Mouse (Mus musculus) midbrain, embryonic 16.5 days (tissue): ENCODE results near the gene Sbno2. TPM values are rescaled to one million over a fixed set of nuclear protein-coding genes. Genes with fewer than 3 reads are reported as not detected.

ENCODE experiments used
- ATAC-seq: fragments of 200-750 bp; cut with Nextera tagmentation; 2 replicates; pipeline ENCODE4 v1.8.0; 2017; ENCODE audit warnings: moderate TSS enrichment
- H3K27ac ChIP-seq: fragments of 300-500 bp; sonication (generic); 2 replicates; pipeline ENCODE4 v1.5.1; 2014; ENCODE audit warnings: mild to moderate bottlenecking, low read length, mixed read lengths
- H3K27me3 ChIP-seq: fragments of 300-500 bp; sonication (generic); 2 replicates; pipeline ENCODE4 v1.6.1; 2014; ENCODE audit warnings: low read depth, low read length, mixed read lengths; ENCODE audit not compliant: control insufficient read depth, insufficient read depth
- H3K36me3 ChIP-seq: fragments of 300-500 bp; sonication (generic); 2 replicates; pipeline ENCODE4 v1.6.1; 2014; ENCODE audit warnings: mild to moderate bottlenecking, low read length, moderate library complexity, mixed read lengths; ENCODE audit not compliant: control insufficient read depth, insufficient read depth
- H3K4me1 ChIP-seq: fragments of 300-500 bp; sonication (generic); 2 replicates; pipeline ENCODE4 v1.6.1; 2014; ENCODE audit warnings: mild to moderate bottlenecking, low read length, mixed read lengths; ENCODE audit not compliant: control insufficient read depth, insufficient read depth
- H3K4me2 ChIP-seq: fragments of 300-500 bp; sonication (generic); 2 replicates; pipeline ENCODE4 v1.6.1; 2014; ENCODE audit warnings: mild to moderate bottlenecking, low read length, mixed read lengths
- H3K4me3 ChIP-seq: fragments of 300-500 bp; sonication (generic); 2 replicates; pipeline ENCODE4 v1.5.1; 2014; ENCODE audit warnings: low read depth, mild to moderate bottlenecking, low read length, moderate library complexity, mixed read lengths
- H3K9ac ChIP-seq: fragments of 300-500 bp; sonication (generic); 2 replicates; pipeline ENCODE4 v1.6.1; 2014; ENCODE audit warnings: low read depth, low read length, mixed read lengths
- H3K9me3 ChIP-seq: fragments of 300-500 bp; sonication (generic); replicated peaks from 2 replicates; pipeline ENCODE4 v1.6.1; 2014; ENCODE audit warnings: mild to moderate bottlenecking, low read length, mixed read lengths; ENCODE audit not compliant: control insufficient read depth, poor library complexity, severe bottlenecking
- WGBS: fragments of 180-500 bp; shearing (Covaris S2); extraction: QIAGEN DNeasy Blood & Tissue Kit; methylation state at CpG from one replicate; pipeline ENCODE4 v1.1.7; 2014; 5-methylcytosine and 5-hydroxymethylcytosine counted together
- polyA plus RNA-seq: library from polyadenylated mRNA; unstranded; fragments of >200 nt; fragmentation: Nextera tagmentation; extraction: Ambion mirVana; gene quantifications from 2 replicates; pipeline ENCODE4 v1.2.1, GENCODE M21; 2015

Gene Sbno2
- polyA plus RNA-seq, 1 experiment from 2014 or later: 11.6 TPM

DNA sequence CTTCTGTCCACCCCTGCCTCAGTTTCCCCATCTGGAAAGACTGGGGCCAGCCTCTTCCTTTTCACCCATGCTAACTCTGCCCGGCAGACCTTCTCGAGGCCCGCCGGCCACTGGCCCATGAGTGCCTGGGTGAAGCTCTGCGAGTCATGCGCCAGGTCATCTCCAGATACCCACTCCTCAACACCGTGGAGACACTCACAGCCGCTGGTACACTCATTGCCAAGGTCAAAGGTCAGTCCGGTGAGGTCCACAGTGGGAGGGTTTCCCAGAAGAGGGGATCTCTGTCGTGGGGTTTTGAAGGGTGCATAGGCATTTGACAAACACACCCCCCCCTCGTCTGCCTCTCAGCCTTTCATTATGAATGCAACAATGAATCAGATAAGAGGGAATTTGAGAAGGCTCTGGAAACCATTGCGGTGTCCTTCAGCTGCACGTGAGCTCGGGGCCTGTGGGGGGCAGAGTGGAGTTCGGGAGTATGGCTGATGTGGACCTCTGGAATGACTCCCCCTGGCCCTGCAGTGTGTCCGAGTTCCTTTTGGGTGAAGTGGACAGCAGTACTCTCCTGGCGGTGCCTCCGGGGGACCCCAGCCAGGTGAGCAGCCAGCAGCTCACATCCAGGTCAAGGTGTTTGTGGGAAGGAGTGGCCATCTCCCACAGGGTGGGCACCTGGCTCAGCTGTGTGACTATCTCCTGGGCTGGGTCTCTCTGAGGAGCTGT, 84.6 kb downstream of the Sbno2 start:
- Histone ChIP-seq H3K27ac (no peak overlapping the region), H3K9me3 (no peaks in the 10 kb centered on the region), H3K9ac (no peak overlapping the region), H3K4me3 (no peak overlapping the region), H3K27me3 (peaks cover 20% of the 10 kb centered on the region), H3K4me1 (no peaks in the 10 kb centered on the region), H3K4me2 (no peak overlapping the region), H3K36me3 (no peaks in the 10 kb centered on the region)
- no peak for ATAC-seq
- 82% methylated on average over 18 of the region's 18 CpGs for WGBS

DNA sequence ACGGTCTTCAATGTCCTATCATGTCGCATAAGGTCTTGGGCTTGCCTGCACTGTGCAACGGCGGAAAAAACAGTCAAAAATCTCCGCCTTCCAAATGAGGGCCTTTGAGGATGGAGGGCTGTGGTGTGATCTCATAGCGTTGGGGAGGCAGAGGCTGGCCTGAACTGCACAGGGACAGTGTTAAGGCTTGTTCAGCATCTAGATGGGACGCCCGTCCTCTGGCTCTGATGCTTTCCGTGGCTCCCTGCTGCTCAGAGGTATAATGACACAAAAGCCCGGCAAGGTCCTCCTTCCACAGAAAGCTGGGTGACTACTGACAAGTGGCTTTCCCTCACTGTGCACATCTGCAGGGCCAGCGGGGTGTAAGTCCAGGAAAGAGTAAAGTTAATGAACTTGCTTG, 85.2 kb downstream of the Sbno2 start:
- H3K27me3 ChIP-seq: peaks cover 24% of the 10 kb centered on the region
- no peaks in the 10 kb centered on the region for H3K4me1 ChIP-seq
- no peaks in the 10 kb centered on the region for H3K36me3 ChIP-seq
- no peak overlapping the region for H3K4me3 ChIP-seq
- H3K27ac ChIP-seq: no peak overlapping the region
- no peak overlapping the region for H3K9ac ChIP-seq
- 27% methylated on average over 11 of the region's 11 CpGs for WGBS
- ATAC-seq: no peak
- H3K4me2 ChIP-seq: no peak overlapping the region
- no peaks in the 10 kb centered on the region for H3K9me3 ChIP-seq

DNA sequence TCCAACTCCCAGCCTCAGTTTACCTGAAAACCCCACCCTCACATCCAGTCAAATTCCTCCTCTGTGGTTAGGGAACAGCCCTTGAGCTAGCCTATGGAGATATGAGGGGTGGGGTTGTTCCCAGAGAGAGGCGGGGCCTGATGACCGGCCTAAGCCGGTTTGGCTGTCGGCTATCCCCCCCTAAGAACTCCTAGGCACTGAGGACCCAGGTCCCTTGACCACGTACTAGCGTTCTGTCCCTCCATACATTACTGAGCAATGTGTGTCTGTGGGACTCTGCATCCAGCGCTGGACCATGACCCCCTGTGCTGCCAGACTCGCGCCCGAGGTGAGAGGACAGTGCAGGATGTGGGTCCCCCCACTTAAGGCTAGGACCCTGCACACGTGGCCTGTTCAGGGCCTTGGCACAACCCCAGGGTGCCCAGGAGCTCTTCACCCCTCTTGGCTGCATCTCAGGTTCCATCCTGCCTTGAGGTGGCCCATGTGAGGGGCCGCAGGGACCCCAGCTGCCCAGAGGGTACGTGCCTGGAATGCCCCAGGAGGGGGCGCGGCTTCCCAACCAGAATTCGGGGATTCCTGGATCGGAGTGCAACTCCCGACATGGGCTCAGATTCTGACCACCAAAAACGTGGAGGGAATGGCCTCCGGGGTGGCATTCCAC, 85.8 kb downstream of the Sbno2 start:
- Histone ChIP-seq H3K27me3 (peaks cover 28% of the 10 kb centered on the region), H3K9ac (no peak overlapping the region), H3K9me3 (no peaks in the 10 kb centered on the region), H3K4me2 (no peak overlapping the region), H3K4me3 (no peak overlapping the region), H3K36me3 (no peaks in the 10 kb centered on the region), H3K27ac (no peak overlapping the region), H3K4me1 (no peaks in the 10 kb centered on the region)
- 8% methylated on average over 20 of the region's 20 CpGs for WGBS
- no peak for ATAC-seq

DNA sequence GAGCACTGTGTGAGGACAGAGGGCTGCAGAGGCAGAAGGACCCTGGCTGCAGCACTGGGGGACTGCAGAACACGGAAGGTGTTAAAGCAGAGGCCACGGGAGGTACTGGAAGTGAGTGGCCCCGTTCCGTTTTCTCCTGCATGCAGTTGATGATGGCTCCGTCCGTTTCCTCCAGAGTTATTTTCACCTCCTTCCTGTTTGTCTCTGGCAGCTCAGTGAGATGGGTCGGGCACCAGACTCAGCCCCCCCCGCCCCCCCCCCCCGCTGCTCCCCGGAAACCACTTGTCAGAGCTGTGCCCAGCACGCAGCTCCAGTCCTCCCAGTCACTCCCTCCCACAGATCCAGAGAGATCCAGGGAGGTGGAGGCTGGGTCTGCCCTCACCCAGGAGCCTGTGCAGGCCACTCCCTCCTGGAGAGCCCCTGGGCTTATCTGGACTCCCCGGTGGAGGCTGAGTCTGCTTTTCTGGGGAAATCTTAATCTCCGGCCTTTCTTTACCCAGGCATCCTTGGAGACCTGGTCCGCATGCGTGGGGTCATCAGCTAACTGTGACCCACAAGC, 86.6 kb downstream of the Sbno2 start:
- H3K9me3 ChIP-seq: no peaks in the 10 kb centered on the region
- no peaks in the 10 kb centered on the region for H3K4me1 ChIP-seq
- no peak overlapping the region for H3K9ac ChIP-seq
- peaks cover 35% of the 10 kb centered on the region for H3K27me3 ChIP-seq
- H3K36me3 ChIP-seq: no peaks in the 10 kb centered on the region
- ATAC-seq: no peak
- H3K4me2 ChIP-seq: no peak overlapping the region
- no peak overlapping the region for H3K4me3 ChIP-seq
- H3K27ac ChIP-seq: no peak overlapping the region
- WGBS: 12% methylated on average over 11 of the region's 15 CpGs

DNA sequence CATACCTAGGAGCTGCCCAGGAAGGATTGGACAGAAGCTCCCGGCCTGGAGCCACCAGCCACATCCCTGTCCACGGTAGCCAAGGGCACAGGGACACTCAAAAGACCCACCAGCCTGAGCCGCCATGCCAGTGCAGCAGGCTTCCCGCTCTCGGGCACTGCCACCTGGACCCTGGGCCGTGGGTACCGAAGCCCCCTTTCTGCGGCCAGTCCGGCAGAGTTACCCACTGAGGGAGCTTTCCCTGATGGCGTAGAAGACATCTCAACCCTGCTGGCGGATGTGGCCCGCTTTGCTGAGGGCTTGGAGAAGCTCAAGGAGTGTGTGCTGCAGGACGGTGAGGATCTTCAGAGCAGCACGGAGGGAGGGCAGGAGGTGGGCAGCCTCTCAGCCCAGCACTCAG, 87.6 kb downstream of the Sbno2 start:
- 84% methylated on average over 14 of the region's 14 CpGs for WGBS
- no peak overlapping the region for H3K9ac ChIP-seq

DNA sequence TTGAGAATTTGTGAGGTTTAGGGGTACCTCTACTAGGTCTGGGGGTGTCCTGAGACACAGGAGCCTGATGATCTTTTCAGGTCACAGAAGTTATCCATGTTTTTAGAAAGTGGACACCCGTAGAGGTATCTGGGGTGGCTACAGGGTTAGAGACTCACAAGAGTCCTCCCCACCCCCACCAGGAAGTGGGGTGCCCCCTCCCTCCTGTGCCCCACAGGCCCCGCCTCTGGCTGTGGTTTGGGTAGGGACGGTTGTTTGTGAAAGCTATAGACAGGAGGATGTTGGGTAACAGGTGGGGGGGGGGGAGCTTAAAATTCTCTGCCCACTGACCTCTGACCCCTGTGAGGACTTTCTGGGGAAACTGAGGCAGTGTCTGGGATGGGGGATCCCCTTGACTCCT, 88.0 kb downstream of the Sbno2 start:
- H3K36me3 ChIP-seq: no peaks in the 10 kb centered on the region
- H3K4me2 ChIP-seq: no peak overlapping the region
- 77% methylated on average over 3 of the region's 3 CpGs for WGBS
- no peaks in the 10 kb centered on the region for H3K9me3 ChIP-seq
- H3K4me3 ChIP-seq: no peak overlapping the region
- no peaks in the 10 kb centered on the region for H3K4me1 ChIP-seq
- peaks cover 48% of the 10 kb centered on the region for H3K27me3 ChIP-seq
- no peak overlapping the region for H3K27ac ChIP-seq
- H3K9ac ChIP-seq: no peak overlapping the region
- no peak for ATAC-seq

More for the DNA sequence above, 87.6 kb downstream of the Sbno2 start:
- H3K27me3 ChIP-seq: peaks cover 46% of the 10 kb centered on the region
- no peak overlapping the region for H3K27ac ChIP-seq
- no peak overlapping the region for H3K4me2 ChIP-seq
- H3K4me1 ChIP-seq: no peaks in the 10 kb centered on the region
- no peaks in the 10 kb centered on the region for H3K36me3 ChIP-seq
- no peaks in the 10 kb centered on the region for H3K9me3 ChIP-seq
- no peak overlapping the region for H3K4me3 ChIP-seq
- no peak for ATAC-seq

DNA sequence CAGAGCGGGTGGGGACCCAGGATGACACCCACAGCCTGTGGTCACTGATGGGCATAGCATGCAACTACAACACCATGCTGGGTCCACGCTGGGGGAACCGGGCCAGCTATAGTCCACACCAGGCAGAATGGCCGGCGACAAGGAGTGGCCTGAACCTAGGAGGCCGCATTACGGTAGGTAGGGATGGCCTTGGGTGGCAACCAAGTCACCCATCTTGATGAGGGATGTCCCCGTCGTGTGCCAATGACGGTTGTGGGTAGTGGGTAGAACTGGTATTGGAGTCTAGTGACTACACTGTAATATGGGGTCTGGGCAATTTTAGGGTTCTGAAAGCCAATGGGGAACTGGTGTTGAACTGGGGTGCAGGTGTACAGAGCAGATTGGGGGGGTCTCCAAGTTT, 88.4 kb downstream of the Sbno2 start:
- H3K4me3 ChIP-seq: no peak overlapping the region
- H3K4me2 ChIP-seq: no peak overlapping the region
- H3K27ac ChIP-seq: no peak overlapping the region
- no peaks in the 10 kb centered on the region for H3K9me3 ChIP-seq
- no peaks in the 10 kb centered on the region for H3K4me1 ChIP-seq
- no peaks in the 10 kb centered on the region; the same call in 1 of the 2 replicates for H3K36me3 ChIP-seq
- ATAC-seq: no peak
- H3K9ac ChIP-seq: no peak overlapping the region
- H3K27me3 ChIP-seq: peaks cover 51% of the 10 kb centered on the region
- 91% methylated on average over 10 of the region's 10 CpGs for WGBS

DNA sequence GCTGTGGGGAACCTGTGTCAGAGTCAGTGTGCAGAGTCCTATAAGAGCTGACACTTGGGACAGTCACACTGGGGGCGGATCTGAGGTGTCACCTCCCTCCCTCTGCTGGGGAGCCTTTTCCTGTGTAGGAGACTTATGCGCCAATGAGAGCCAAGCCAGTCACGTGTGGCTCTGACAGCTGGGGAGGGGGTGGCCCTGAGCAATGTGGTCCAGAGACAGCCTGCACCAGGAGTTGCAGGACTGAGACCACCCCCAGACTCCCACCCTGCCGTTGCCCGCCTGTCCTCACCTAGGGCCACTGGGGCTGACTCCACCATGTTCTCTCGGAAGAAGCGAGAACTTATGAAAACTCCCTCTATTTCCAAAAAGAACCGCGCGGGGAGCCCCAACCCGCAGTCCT, 88.9 kb downstream of the Sbno2 start, which contains the start of gene Arhgap45:
Gene Arhgap45, plus strand, starts transcription at position 143 of the 400 bp plus-strand sequence.
- WGBS: 72% methylated on average over 11 of the region's 11 CpGs
- Histone ChIP-seq H3K9ac (no peak within 1 kb of the TSS), H3K4me1 (no peaks in the 10 kb centered on the region), H3K4me3 (no peak within 1 kb of the TSS), H3K36me3 (peaks cover 3% of the 10 kb centered on the region), H3K27me3 (peaks cover 52% of the 10 kb centered on the region), H3K4me2 (no peak within 1 kb of the TSS), H3K9me3 (no peaks in the 10 kb centered on the region; the same call in 1 of the 2 replicates), H3K27ac (no peak within 1 kb of the TSS)
- ATAC-seq: no peak

DNA sequence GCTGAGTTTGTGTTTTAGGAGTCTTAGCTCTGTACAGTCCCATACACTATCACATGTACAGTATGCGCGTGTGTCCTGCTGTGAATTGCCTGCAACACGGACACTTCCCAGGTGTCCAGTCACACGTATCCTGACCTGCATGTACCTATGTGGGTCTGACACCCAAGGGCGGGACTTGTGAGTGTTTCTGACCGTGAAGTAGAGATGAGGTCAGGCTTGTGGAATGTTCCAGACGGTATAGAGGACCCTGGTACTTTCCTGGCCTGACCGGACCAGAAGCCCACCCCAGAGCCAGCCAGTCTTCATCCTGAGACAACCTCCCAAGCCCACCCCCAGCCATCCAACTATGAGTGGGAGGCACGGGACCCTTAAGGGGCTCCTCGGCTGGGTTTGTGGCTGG, 89.8 kb downstream of the Sbno2 start:
- H3K4me2 ChIP-seq: no peak overlapping the region
- no peak overlapping the region for H3K4me3 ChIP-seq
- peaks cover 7% of the 10 kb centered on the region for H3K9me3 ChIP-seq
- H3K27ac ChIP-seq: no peak overlapping the region
- whole genome bisulfite sequencing: 80% methylated on average over 10 of the region's 10 CpGs
- H3K36me3 ChIP-seq: peaks cover 9% of the 10 kb centered on the region
- H3K9ac ChIP-seq: no peak overlapping the region
- peaks cover 52% of the 10 kb centered on the region for H3K27me3 ChIP-seq
- ATAC-seq: no peak
- no peaks in the 10 kb centered on the region for H3K4me1 ChIP-seq
